Mouse (Mus musculus) central nervous system, embryonic 18 days (tissue): ENCODE data around the gene Gp2. TPM values are rescaled to one million over a fixed set of nuclear protein-coding genes. Genes with fewer than 3 reads are reported as not detected.

Experiments
- polyA plus RNA-seq: library from polyadenylated mRNA; depleted of rRNA; stranded (reverse); fragments of >200 nt; gene quantifications from 2 replicates; pipeline ENCODE4 v1.2.3, GENCODE M21; 2012; rRNA removed

Gp2 gene
- 0.03 TPM in 1 of 2 replicates, not detected in the other for polyA plus RNA-seq

GRCm38 (mm10) chr7:119459185-119459584, at the start of gene Gp2:
Gp2 (minus strand) TSS chr7:119459285.

GRCm38 (mm10) chr7:119479256-119479655, 20.2 kb upstream of the Gp2 start, which contains the start of gene Umod:
Umod (minus strand) TSS chr7:119479282.

Other genes starting within 250 kb of the Gp2 start
- gene Umod, start 20.0 kb upstream of the Gp2 start, polyA plus RNA-seq, result not detected in 2 replicates
- gene Acsm5, start 60.2 kb upstream of the Gp2 start, polyA plus RNA-seq, result 0.04 and 0.08 TPM in 2 replicates
- gene Pdilt, start 64.2 kb upstream of the Gp2 start, polyA plus RNA-seq, result 0.03 TPM in 1 of 2 replicates, not detected in the other
- gene Acsm2, start 95.1 kb upstream of the Gp2 start, polyA plus RNA-seq, result not detected in 2 replicates
- gene Acsm1, start 147.7 kb upstream of the Gp2 start, polyA plus RNA-seq, result 0.04 TPM in 1 of 2 replicates, not detected in the other
- 0.06 TPM in 1 of 2 replicates, not detected in the other for gene Acsm4, start 230.7 kb upstream of the Gp2 start, polyA plus RNA-seq